Mouse (Mus musculus): ENCODE measurements around the gene Cdc42. TPM values are rescaled to one million over a fixed set of nuclear protein-coding genes. Genes with fewer than 3 reads are reported as not detected.

The Cdc42 gene
- polyA plus RNA-seq, 1 experiment from 2014 or later = 670 TPM

- 34% methylated on average over 15 of the region's 16 CpGs for WGBS
- Histone ChIP-seq H3K9ac (no peak overlapping the region), H3K4me1 (no peaks in the 10 kb centered on the region), H3K27ac (peak overlapping the region; percentile 72), H3K36me3 (no peaks in the 10 kb centered on the region), H3K4me3 (replicated peaks) (no peak overlapping the region), H3K9me3 (no peaks in the 10 kb centered on the region), H3K27me3 (replicated peaks) (no peaks in the 10 kb centered on the region), H3K4me2 (peak overlapping the region; percentile 27)
- peak; percentile 80 for ATAC-seq (ENCODE audit: insufficient read depth, low FRiP score, low read depth)
Observed at GRCm38 (mm10) chr4:137380702-137381605, 23.4 kb upstream of the Cdc42 start.

GRCm38 (mm10) chr4:137379713-137380255 lies 22.3 kb upstream of the Cdc42 start:
- Histone ChIP-seq H3K4me1 (peaks cover 4% of the 10 kb centered on the region; the same call in 1 of the 2 replicates), H3K9me3 (no peaks in the 10 kb centered on the region), H3K27me3 (replicated peaks) (no peaks in the 10 kb centered on the region), H3K4me2 (no peak overlapping the region), H3K9ac (no peak overlapping the region), H3K4me3 (replicated peaks) (no peak overlapping the region), H3K36me3 (no peaks in the 10 kb centered on the region), H3K27ac (no peak overlapping the region)
- ATAC-seq (ENCODE audit: insufficient read depth, low FRiP score, low read depth) = no peak
- WGBS = 87% methylated on average over 10 of the region's 10 CpGs

GRCm38 (mm10) chr4:137379085-137379484 lies 21.6 kb upstream of the Cdc42 start:
- no peak overlapping the region for H3K4me3 ChIP-seq (replicated peaks)
- H3K9me3 ChIP-seq = no peaks in the 10 kb centered on the region
- no peaks in the 10 kb centered on the region for H3K36me3 ChIP-seq
- peaks cover 4% of the 10 kb centered on the region; the same call in 1 of the 2 replicates for H3K4me1 ChIP-seq
- no peak overlapping the region for H3K4me2 ChIP-seq
- H3K27me3 ChIP-seq (replicated peaks) = no peaks in the 10 kb centered on the region
- WGBS = 88% methylated on average over 3 of the region's 3 CpGs
- ATAC-seq (ENCODE audit: insufficient read depth, low FRiP score, low read depth) = no peak
- H3K27ac ChIP-seq = no peak overlapping the region
- H3K9ac ChIP-seq = no peak overlapping the region

GRCm38 (mm10) chr4:137377526-137378304 lies 20.2 kb upstream of the Cdc42 start:
- no peak for ATAC-seq (ENCODE audit: insufficient read depth, low FRiP score, low read depth)
- H3K9ac ChIP-seq = no peak overlapping the region
- H3K4me1 ChIP-seq = peaks cover 4% of the 10 kb centered on the region; the same call in 1 of the 2 replicates
- WGBS = 71% methylated on average over 4 of the region's 4 CpGs
- H3K27me3 ChIP-seq (replicated peaks) = no peaks in the 10 kb centered on the region
- no peak overlapping the region for H3K27ac ChIP-seq
- no peaks in the 10 kb centered on the region for H3K36me3 ChIP-seq
- no peaks in the 10 kb centered on the region for H3K9me3 ChIP-seq
- no peak overlapping the region for H3K4me2 ChIP-seq
- H3K4me3 ChIP-seq (replicated peaks) = no peak overlapping the region

- H3K4me1 ChIP-seq = peaks cover 4% of the 10 kb centered on the region; the same call in 1 of the 2 replicates
- no peak overlapping the region for H3K9ac ChIP-seq
- H3K36me3 ChIP-seq = no peaks in the 10 kb centered on the region
- no peaks in the 10 kb centered on the region for H3K27me3 ChIP-seq (replicated peaks)
- H3K4me3 ChIP-seq (replicated peaks) = no peak overlapping the region
- no peak for ATAC-seq (ENCODE audit: insufficient read depth, low FRiP score, low read depth)
- 46% methylated on average over 2 of the region's 2 CpGs for WGBS
- no peak overlapping the region for H3K27ac ChIP-seq
- H3K9me3 ChIP-seq = no peaks in the 10 kb centered on the region
- no peak overlapping the region for H3K4me2 ChIP-seq
Observed at GRCm38 (mm10) chr4:137376778-137377177, 19.3 kb upstream of the Cdc42 start.

- Histone ChIP-seq H3K36me3 (no peaks in the 10 kb centered on the region), H3K4me1 (peaks cover 5% of the 10 kb centered on the region; the same call in 1 of the 2 replicates), H3K9ac (no peak overlapping the region), H3K9me3 (no peaks in the 10 kb centered on the region), H3K4me3 (replicated peaks) (no peak overlapping the region), H3K27me3 (replicated peaks) (no peaks in the 10 kb centered on the region), H3K4me2 (no peak overlapping the region; the same call in 1 of the 2 replicates), H3K27ac (no peak overlapping the region)
- no peak for ATAC-seq (ENCODE audit: insufficient read depth, low FRiP score, low read depth)
- WGBS = 40% methylated on average over 19 of the region's 19 CpGs
Observed at GRCm38 (mm10) chr4:137375314-137376278, 18.1 kb upstream of the Cdc42 start.

- Histone ChIP-seq H3K4me2 (no peak overlapping the region), H3K4me1 (peaks cover 9% of the 10 kb centered on the region; the same call in 1 of the 2 replicates), H3K9me3 (no peaks in the 10 kb centered on the region), H3K36me3 (no peaks in the 10 kb centered on the region), H3K4me3 (replicated peaks) (no peak overlapping the region), H3K27me3 (replicated peaks) (no peaks in the 10 kb centered on the region), H3K9ac (no peak overlapping the region), H3K27ac (no peak overlapping the region; the same call in 1 of the 2 replicates)
- 53% methylated on average over 6 of the region's 6 CpGs for WGBS
- no peak for ATAC-seq (ENCODE audit: insufficient read depth, low FRiP score, low read depth)
Observed at GRCm38 (mm10) chr4:137373711-137374110, 16.2 kb upstream of the Cdc42 start.

GRCm38 (mm10) chr4:137371596-137372523 lies 14.3 kb upstream of the Cdc42 start:
- Histone ChIP-seq H3K9ac (no peak overlapping the region), H3K4me1 (peaks cover 24% of the 10 kb centered on the region), H3K27ac (peak overlapping the region; percentile 44; the same call in 1 of the 2 replicates), H3K36me3 (no peaks in the 10 kb centered on the region), H3K27me3 (replicated peaks) (no peaks in the 10 kb centered on the region), H3K4me3 (replicated peaks) (no peak overlapping the region), H3K4me2 (no peak overlapping the region), H3K9me3 (no peaks in the 10 kb centered on the region)
- WGBS = 82% methylated on average over 16 of the region's 16 CpGs
- ATAC-seq (ENCODE audit: insufficient read depth, low FRiP score, low read depth) = no peak

GRCm38 (mm10) chr4:137369954-137370750 lies 12.6 kb upstream of the Cdc42 start:
- H3K27me3 ChIP-seq (replicated peaks) = no peaks in the 10 kb centered on the region
- peaks cover 20% of the 10 kb centered on the region for H3K4me1 ChIP-seq
- peak overlapping the region; percentile 33 for H3K4me3 ChIP-seq (replicated peaks)
- 7% methylated on average over 27 of the region's 29 CpGs for WGBS
- H3K9ac ChIP-seq = peak overlapping the region; percentile 29; the same call in 1 of the 2 replicates
- peak; percentile 67 for ATAC-seq (ENCODE audit: insufficient read depth, low FRiP score, low read depth)
- H3K4me2 ChIP-seq = peak overlapping the region; percentile 72
- no peaks in the 10 kb centered on the region for H3K9me3 ChIP-seq
- no peaks in the 10 kb centered on the region for H3K36me3 ChIP-seq
- peak overlapping the region; percentile 45; the same call in 1 of the 2 replicates for H3K27ac ChIP-seq
